Mouse (Mus musculus) ZHBTc4 (cell line): ENCODE data around the gene Hspb11.

Experiments used
- DNase-seq: peaks from one replicate; pipeline ENCODE4 v3.0.0-alpha.2; 2011; ENCODE audit warnings: low read depth, low spot score

The Hspb11 gene

GRCm38 (mm10) chr4:107250494-107250893, 2.9 kb upstream of the Hspb11 start:
- DNase-seq = peak; percentile 49

DNA sequence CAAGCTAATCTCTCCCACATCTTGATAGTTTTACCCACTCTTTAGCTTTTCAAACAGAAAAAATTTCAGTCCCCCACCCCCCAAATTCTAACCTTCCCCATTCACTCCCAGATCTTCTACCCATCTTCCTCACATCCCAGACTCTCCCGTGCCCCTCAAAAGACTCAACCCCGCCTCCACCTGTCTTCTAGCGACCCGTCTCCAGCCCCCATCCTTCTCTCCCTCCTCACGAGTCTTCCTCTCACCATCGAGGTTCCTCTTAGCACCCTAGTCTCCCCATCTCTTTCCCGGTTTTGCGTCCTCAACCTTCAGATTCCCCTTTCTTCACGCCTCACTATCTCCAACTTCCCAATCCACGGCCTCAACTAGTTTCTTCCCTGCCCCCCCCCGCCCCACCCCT, 871 bp upstream of the Hspb11 start:
- DNase-seq = peak; percentile 6

DNA sequence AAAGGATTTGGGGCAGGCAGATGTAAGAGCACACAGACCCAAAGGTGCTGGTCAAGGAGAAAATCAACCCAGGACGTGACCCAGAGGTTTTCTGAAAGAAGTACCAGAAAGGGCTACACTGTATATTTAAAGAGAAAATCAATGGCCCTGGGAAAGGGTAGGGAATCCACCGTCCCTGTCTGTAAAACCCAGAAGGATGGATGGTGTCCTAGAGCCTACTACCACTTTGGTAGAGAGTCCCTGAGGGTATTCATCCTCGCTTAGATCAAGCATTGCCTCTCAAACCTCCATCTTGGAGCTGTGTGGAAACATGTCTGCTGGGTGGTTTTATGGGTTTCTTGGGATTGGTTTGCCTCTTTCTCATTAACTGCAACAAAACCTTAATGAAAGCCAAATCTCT, 1.0 kb downstream of the Hspb11 start:
- DNase-seq = no peak

- DNase-seq = no peak
Measured at GRCm38 (mm10) chr4:107260001-107260400, 6.6 kb downstream of the Hspb11 start.

DNA sequence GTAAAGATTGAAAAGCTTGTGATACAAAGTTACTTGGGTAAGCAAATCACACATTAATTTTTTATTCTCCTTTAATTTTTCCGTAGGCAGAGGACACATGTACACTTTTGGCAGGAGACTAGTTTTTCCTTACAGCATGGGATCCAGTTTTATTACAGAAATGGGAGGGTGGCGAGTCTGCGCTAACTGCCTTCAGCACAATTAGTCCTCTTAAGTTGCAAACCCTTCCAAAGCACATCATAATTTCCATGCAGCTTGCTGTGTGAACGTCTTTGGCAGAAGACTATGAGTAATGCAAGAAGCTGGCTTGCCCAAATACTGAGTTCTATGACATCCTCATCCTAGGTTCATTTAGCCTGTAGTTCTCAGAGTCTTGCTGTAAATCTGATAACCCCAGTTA, 20.3 kb downstream of the Hspb11 start:
- no peak for DNase-seq

DNA sequence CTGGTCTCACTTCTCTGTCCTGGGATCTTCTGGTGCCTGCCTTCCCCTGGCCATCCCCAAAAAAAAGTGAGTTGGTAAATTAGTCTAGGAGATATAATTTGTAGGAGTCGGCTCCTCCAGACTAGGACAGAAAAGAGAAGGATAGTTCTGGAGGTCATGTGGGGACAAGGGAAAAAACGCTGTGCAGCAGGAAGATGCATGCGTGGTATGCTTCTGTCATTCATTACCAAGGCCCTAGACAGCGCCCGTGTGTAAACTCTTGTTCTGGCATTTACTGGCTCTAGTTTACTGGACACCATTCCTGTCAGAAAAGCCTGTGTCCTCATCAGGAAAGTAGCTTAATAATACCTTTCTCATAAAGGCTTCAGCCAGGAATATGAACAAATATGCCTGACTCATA, 21.1 kb downstream of the Hspb11 start:
- no peak for DNase-seq

GRCm38 (mm10) chr4:107278188-107278707, 24.9 kb downstream of the Hspb11 start:
- DNase-seq = peak; percentile 14

GRCm38 (mm10) chr4:107280843-107281475, 27.6 kb downstream of the Hspb11 start:
- peak; percentile 41 for DNase-seq

DNA sequence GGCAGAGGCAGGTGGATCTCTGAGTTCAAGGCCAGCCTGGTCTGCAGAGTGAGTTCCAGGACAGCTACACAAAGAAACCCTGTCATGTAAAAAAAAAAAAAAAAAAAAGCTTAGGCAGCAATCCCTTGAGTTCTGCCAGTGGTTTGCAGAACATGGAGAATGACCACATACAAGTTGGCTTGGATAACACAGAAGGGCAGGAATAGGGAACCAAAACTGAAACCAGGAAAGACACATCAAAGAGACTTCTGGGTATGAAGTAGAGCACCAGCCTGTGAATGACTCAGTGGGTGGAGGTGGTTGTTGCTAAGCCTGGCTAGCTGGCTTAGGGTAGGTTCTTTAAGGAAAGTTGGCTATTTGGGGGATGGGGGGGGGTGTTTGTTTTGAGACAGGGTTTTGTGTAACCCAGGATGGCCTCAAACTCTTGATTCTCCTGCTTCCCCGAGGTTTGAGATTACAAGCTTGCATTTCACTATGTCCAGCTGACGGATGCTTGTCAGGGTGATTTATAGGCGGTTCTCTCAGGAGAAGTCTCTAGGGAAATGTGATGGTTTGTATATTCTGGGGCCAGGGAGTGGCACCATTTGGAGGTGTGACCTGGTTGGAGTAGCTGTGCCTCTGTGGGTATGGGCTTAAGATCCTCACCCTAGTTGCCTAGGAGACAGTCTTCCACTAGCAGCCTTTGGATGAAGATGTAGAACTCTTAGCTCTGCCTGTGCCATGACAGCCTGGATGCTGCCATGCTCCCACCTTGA, 32.2 kb downstream of the Hspb11 start:
- DNase-seq = no peak

DNA sequence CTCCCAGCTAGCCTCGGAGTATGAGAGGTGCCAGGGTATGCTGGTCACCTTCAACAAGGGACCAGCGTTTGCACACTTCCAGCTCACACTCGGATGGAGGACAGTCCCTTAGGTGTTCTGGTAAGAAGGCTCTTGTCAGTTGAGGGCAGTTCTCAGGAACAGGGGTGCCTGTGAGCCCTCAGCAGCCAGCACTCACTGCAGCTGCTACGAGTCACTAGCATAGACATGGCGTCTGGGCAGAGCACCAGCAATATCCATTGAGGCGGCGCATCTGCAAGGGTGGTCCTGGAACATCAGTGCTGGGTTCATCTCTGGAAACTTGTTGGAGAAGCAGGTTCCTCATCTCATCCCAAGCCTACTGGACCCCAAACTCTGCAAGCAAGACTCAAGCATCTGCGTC, 33.0 kb downstream of the Hspb11 start:
- DNase-seq = no peak

GRCm38 (mm10) chr4:107287517-107287916, 34.1 kb downstream of the Hspb11 start:
- no peak for DNase-seq

DNA sequence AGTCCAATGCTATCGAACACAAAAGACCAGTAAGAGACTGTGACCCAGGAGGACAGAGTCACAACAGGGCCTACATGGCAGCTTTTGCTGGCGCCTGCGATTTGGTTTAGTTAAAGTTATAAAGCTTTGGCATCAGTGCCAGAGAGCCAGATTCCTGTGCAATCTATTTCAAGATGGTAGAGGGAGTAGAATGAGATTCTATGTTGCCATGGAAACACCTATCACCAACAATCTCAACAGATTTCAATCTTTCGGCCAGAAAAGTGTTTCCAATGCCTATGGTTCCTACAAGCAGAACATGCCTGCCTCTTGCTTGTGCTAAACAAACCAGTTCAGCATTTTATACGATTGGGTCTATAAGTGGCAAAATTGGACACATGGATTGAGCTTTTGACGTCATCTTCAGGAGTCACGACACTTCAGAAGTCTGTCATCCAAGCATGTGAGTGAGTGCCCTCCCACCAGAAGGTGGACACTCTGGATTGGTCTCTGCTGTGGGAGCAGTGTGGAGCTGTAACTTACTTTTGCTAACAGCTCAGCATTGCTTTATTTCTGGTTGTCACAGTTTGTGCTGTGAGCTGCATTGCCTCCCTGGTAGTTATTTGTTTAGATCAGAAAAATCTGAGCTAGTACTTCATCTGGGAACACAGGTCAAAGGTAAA, 38.3 kb downstream of the Hspb11 start:
- no peak for DNase-seq

DNA sequence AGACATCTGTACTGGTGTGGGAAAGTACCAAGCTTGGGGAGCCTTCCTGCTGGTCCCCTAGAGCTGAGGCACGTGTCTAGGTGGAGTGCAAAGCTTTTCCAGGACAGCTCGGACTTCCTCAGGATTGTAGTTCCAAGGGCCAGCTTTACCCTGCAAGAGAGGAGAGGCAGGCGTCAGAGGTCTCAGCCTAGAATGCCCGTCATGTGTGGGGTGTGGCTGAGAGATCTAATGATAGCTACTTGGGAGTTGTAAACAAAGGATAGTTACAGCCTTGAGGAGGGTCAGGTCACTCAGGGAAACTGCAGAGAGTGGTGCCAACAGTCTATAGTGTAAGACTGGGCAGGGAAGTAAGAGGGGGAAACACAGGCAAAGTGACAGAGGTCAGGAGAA, 38.9 kb downstream of the Hspb11 start:
- DNase-seq = no peak

DNA sequence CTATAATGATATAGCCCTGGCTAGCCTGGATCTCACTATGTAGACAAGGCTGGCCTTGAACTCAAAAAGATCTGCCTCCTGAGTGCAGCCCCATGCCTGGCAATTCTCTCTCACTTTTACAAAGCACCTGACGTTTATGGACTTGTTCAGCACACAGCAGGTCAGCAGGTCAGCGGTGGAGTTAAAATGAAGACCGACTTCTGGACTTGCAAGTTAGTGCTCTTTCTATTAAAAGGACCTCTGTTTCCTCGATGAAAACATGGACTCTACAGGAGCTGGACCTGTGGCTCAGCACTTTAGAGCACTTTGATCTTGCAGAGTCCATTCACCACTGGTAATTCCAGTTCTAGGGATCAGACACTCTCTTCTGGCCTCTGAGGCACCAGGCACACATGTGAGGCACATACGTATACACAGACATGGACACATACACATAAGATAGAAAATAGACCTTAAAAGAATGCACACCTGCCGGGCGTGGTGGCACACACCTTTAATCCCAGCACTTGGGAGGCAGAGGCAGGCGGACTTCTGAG, 44.7 kb downstream of the Hspb11 start:
- DNase-seq = no peak

DNA sequence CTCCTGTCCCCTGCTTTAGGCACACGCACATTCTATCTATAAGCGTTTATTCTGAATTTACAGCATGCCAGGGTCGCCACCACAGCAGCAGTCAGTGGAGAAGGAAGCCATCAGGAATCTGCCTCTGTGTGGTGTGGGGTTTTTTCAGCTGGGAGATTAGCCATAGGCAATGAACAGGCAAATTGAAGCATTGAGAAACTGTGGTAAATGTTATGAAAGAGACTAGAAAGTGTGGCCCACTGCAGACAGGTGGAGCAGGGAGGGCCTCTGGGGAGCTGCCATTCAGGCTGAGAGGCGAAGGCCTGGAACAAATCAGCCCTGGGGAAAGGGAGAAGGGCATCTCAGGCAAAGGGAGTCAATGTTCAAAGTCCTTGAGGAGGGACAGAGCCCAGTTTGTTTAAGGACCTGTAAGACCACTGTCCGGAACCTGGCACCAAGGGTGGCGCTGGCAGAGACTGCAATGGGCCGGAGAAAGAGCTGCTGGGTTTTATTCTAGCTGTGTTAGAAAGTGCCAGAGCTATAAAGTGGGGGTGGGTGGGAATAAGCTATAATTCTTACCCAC, 46.5 kb downstream of the Hspb11 start:
- no peak for DNase-seq

- no peak for DNase-seq
Measured at GRCm38 (mm10) chr4:107300371-107300770, 47.0 kb downstream of the Hspb11 start.

- DNase-seq = no peak
Measured at GRCm38 (mm10) chr4:107300902-107301555, 47.6 kb downstream of the Hspb11 start.

- no peak for DNase-seq
Measured at GRCm38 (mm10) chr4:107302221-107302620, 48.8 kb downstream of the Hspb11 start.

DNA sequence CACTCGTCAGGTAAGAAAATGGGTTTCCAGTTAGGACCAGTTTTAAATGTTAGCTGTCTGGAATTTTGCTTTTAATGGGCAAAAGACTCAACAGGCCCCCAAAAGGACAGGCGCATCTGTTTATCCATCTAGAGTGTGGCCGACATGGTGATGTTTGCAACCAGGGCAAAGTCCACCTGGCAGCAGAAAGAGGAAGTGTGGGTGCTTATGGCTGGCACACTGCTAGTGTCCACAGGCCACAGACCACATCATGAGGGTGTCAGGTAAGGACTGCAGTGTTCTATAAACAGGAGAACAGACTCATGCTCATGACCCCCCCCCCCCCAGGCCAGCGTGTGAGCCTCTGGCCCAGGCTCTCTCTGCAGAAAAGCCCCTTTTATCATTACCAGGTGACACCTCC, 49.4 kb downstream of the Hspb11 start:
- DNase-seq = no peak

- no peak for DNase-seq
Measured at GRCm38 (mm10) chr4:107303531-107303930, 50.1 kb downstream of the Hspb11 start.

- DNase-seq = no peak
Measured at GRCm38 (mm10) chr4:107306966-107307365, 53.6 kb downstream of the Hspb11 start, which contains the start of gene Dio1. Gene Dio1, minus strand, starts transcription at chr4:107307169.
